Mouse (Mus musculus): ENCODE data around the gene Obsl1. TPM values are rescaled to one million over a fixed set of nuclear protein-coding genes. Genes with fewer than 3 reads are reported as not detected.

Obsl1 gene
- polyA plus RNA-seq, 1 experiment from 2014 or later: 22.6 TPM

DNA sequence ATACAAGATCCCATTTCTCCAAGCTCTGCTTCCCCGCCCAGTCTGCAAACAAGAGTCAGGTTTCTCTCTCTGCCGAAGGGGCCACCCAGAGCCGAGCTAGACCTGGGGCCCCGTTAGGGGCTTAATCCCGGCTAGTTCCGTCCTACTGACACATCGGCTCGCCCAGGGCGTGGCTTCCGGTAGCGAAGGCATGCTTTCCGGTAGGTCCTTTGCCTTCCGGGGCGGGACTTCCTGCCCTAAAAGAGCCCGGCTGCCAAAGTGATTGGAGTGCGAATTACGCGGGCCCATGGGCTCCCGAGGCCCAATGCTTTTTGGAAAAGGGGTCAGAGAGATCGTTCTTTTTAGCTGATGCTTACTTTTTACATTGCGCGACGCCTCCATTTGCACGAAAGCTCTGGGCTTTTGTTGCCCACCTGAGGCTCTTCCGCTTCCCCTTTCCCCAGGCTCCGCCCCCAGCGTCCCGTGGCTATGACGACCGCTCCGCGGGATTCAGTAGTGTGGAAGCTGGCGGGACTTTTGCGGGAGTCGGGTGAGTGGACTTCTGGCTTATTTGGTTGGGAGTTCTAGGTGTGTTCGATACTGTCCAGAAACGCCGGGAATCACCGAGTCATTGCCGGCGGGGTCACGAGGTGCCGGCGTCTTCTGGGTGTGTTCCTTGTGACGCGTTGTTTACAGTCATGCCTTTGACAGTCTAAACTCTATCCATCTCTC lies 15.2 kb upstream of the Obsl1 start, which contains the start of gene Stk11ip:
Stk11ip (plus strand) TSS at position 209 of the 711 bp plus-strand sequence.
- DNase-seq (ENCODE audit: low spot score): peak; percentile 92
- Histone ChIP-seq H3K4me3 (replicated peaks; ENCODE audit: low read length) (peak within 1 kb of the TSS; percentile 49), H3K36me3 (replicated peaks; ENCODE audit: control insufficient read depth, insufficient read depth) (peaks cover 12% of the 10 kb centered on the region), H3K9ac (peak within 1 kb of the TSS; percentile 35), H3K4me1 (replicated peaks; ENCODE audit: control insufficient read depth, insufficient read depth, low read length) (peaks cover 9% of the 10 kb centered on the region), H3K27me3 (ENCODE audit: control insufficient read depth, insufficient read depth, low read length) (no peaks in the 10 kb centered on the region), H3K4me2 (replicated peaks) (peak within 1 kb of the TSS; percentile 62), H3K9me3 (ENCODE audit: control insufficient read depth, low read length) (no peaks in the 10 kb centered on the region), H3K27ac (peak within 1 kb of the TSS; percentile 90)
- ATAC-seq (ENCODE audit: low FRiP score): peak; percentile 94
- under 1% methylated on average over 46 of the region's 46 CpGs for WGBS

DNA sequence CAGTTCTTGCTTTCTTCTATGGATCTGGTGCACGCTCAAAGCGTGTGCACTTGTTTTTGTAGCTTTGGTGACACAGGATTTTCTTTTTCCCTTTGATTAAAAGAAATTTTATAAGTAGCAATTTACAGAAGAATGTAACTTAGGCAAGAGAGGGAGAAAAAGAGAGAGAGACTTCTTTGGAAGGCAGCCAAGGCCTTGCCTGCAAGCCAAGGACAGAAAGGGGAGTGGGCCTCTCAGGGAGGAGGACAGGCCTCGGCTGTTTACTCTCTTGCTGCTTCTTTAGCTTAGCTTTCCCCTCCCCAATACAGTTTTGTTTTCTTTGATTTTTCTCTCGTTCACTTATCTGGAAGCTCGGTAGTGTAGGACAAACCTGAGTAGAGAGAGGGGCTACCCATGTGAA lies 13.3 kb upstream of the Obsl1 start:
- no peak for DNase-seq (ENCODE audit: low spot score)
- Histone ChIP-seq H3K4me3 (replicated peaks; ENCODE audit: low read length) (no peak overlapping the region), H3K27me3 (ENCODE audit: control insufficient read depth, insufficient read depth, low read length) (no peaks in the 10 kb centered on the region), H3K27ac (0 out of 2 replicates have a peak overlapping the region, but pooled peaks have one; percentile 3), H3K4me2 (replicated peaks) (no peak overlapping the region), H3K36me3 (replicated peaks; ENCODE audit: control insufficient read depth, insufficient read depth) (no peaks in the 10 kb centered on the region), H3K9me3 (ENCODE audit: control insufficient read depth, low read length) (no peaks in the 10 kb centered on the region), H3K9ac (no peak overlapping the region), H3K4me1 (replicated peaks; ENCODE audit: control insufficient read depth, insufficient read depth, low read length) (peaks cover 9% of the 10 kb centered on the region)
- 72% methylated on average over 5 of the region's 5 CpGs for WGBS
- no peak for ATAC-seq (ENCODE audit: low FRiP score)

GRCm38 (mm10) chr1:75518427-75518826 lies 12.2 kb upstream of the Obsl1 start:
- Histone ChIP-seq H3K36me3 (replicated peaks; ENCODE audit: control insufficient read depth, insufficient read depth) (no peaks in the 10 kb centered on the region), H3K27ac (no peak overlapping the region), H3K9ac (no peak overlapping the region), H3K27me3 (ENCODE audit: control insufficient read depth, insufficient read depth, low read length) (no peaks in the 10 kb centered on the region), H3K4me1 (replicated peaks; ENCODE audit: control insufficient read depth, insufficient read depth, low read length) (peaks cover 9% of the 10 kb centered on the region), H3K9me3 (ENCODE audit: control insufficient read depth, low read length) (no peaks in the 10 kb centered on the region), H3K4me2 (replicated peaks) (no peak overlapping the region), H3K4me3 (replicated peaks; ENCODE audit: low read length) (no peak overlapping the region)
- no peak for DNase-seq (ENCODE audit: low spot score)
- WGBS: 95% methylated on average over 4 of the region's 4 CpGs
- ATAC-seq (ENCODE audit: low FRiP score): no peak

GRCm38 (mm10) chr1:75517984-75518383 lies 11.7 kb upstream of the Obsl1 start:
- Histone ChIP-seq H3K27me3 (ENCODE audit: control insufficient read depth, insufficient read depth, low read length) (no peaks in the 10 kb centered on the region), H3K36me3 (replicated peaks; ENCODE audit: control insufficient read depth, insufficient read depth) (no peaks in the 10 kb centered on the region), H3K4me1 (replicated peaks; ENCODE audit: control insufficient read depth, insufficient read depth, low read length) (peaks cover 9% of the 10 kb centered on the region), H3K4me3 (replicated peaks; ENCODE audit: low read length) (no peak overlapping the region), H3K27ac (no peak overlapping the region), H3K9me3 (ENCODE audit: control insufficient read depth, low read length) (no peaks in the 10 kb centered on the region), H3K4me2 (replicated peaks) (no peak overlapping the region), H3K9ac (no peak overlapping the region)
- 65% methylated on average over 3 of the region's 4 CpGs for WGBS
- DNase-seq (ENCODE audit: low spot score): no peak
- no peak for ATAC-seq (ENCODE audit: low FRiP score)

DNA sequence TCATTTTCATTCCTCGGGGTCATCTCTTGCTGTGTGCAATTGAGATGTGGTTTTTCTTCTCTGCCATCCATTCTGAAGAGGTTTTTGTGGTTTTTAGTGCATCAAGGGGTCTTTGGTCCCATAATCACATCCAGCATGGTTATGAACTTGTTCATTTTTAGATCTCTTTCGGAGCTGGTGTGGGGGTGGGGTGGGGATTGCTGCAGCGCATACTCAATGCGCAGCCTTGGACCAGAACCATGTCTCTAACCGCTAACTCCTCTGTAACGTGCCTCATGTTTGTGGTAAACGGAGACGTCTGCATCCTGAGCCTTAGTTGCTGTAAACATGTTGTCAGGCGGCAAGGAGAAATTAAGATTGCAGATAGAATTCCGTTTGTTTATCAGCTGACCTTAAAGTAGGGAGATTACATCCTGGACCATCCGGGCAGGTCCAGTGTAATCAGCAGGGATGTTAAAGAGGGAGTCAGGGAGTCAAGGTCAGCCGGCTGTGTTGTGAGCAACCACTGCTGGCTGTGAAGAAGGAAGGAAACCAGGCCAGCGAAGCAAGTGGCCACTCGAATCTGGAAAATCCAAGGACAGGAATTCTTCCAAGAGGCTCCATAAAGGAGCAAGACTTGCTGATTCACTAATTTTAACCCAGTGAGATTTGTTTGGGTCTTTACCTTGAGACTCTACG lies 10.6 kb upstream of the Obsl1 start:
- WGBS: 80% methylated on average over 15 of the region's 15 CpGs
- no peaks in the 10 kb centered on the region for H3K36me3 ChIP-seq (replicated peaks; ENCODE audit: control insufficient read depth, insufficient read depth)
- H3K4me2 ChIP-seq (replicated peaks): no peak overlapping the region
- no peak overlapping the region for H3K9ac ChIP-seq
- no peak overlapping the region for H3K4me3 ChIP-seq (replicated peaks; ENCODE audit: low read length)
- no peak for DNase-seq (ENCODE audit: low spot score)
- H3K27ac ChIP-seq: no peak overlapping the region
- no peaks in the 10 kb centered on the region for H3K27me3 ChIP-seq (ENCODE audit: control insufficient read depth, insufficient read depth, low read length)
- ATAC-seq (ENCODE audit: low FRiP score): no peak
- peaks cover 5% of the 10 kb centered on the region for H3K4me1 ChIP-seq (replicated peaks; ENCODE audit: control insufficient read depth, insufficient read depth, low read length)
- H3K9me3 ChIP-seq (ENCODE audit: control insufficient read depth, low read length): no peaks in the 10 kb centered on the region

DNA sequence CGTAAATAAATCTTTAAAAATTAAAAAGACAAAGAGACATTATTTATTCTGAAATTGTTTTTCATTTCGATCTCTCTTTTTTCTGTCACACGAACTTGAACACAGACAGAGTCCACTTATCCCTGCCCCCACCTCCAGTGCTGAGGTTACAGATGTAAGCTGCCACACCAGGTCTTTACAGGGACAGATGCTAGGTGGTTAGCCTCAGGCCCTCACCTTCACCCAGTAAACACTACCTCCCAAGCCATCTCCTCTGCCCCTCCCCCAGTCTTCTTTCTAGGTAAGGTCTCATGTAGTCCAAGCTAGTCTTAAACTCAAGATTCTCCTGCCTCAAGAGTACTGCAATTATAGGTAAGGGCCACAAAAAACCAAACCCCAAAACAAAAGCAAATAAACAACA lies 6.3 kb upstream of the Obsl1 start:
- H3K27ac ChIP-seq: no peak overlapping the region
- H3K9me3 ChIP-seq (ENCODE audit: control insufficient read depth, low read length): no peaks in the 10 kb centered on the region
- H3K9ac ChIP-seq: no peak overlapping the region
- H3K27me3 ChIP-seq (ENCODE audit: control insufficient read depth, insufficient read depth, low read length): no peaks in the 10 kb centered on the region
- H3K4me1 ChIP-seq (replicated peaks; ENCODE audit: control insufficient read depth, insufficient read depth, low read length): no peaks in the 10 kb centered on the region
- 93% methylated on average over 3 of the region's 3 CpGs for WGBS
- DNase-seq (ENCODE audit: low spot score): no peak
- no peak overlapping the region for H3K4me2 ChIP-seq (replicated peaks)
- H3K4me3 ChIP-seq (replicated peaks; ENCODE audit: low read length): no peak overlapping the region
- no peak for ATAC-seq (ENCODE audit: low FRiP score)
- no peaks in the 10 kb centered on the region for H3K36me3 ChIP-seq (replicated peaks; ENCODE audit: control insufficient read depth, insufficient read depth)

GRCm38 (mm10) chr1:75511437-75512210 lies 5.4 kb upstream of the Obsl1 start:
- Histone ChIP-seq H3K27me3 (ENCODE audit: control insufficient read depth, insufficient read depth, low read length) (no peaks in the 10 kb centered on the region), H3K4me2 (replicated peaks) (no peak overlapping the region), H3K4me3 (replicated peaks; ENCODE audit: low read length) (no peak overlapping the region), H3K4me1 (replicated peaks; ENCODE audit: control insufficient read depth, insufficient read depth, low read length) (peaks cover 8% of the 10 kb centered on the region; the same call in 1 of the 2 replicates), H3K9ac (no peak overlapping the region), H3K36me3 (replicated peaks; ENCODE audit: control insufficient read depth, insufficient read depth) (no peaks in the 10 kb centered on the region), H3K27ac (no peak overlapping the region), H3K9me3 (ENCODE audit: control insufficient read depth, low read length) (no peaks in the 10 kb centered on the region)
- DNase-seq (ENCODE audit: low spot score) (no peak), ATAC-seq (ENCODE audit: low FRiP score) (no peak)
- WGBS: 62% methylated on average over 4 of the region's 4 CpGs

DNA sequence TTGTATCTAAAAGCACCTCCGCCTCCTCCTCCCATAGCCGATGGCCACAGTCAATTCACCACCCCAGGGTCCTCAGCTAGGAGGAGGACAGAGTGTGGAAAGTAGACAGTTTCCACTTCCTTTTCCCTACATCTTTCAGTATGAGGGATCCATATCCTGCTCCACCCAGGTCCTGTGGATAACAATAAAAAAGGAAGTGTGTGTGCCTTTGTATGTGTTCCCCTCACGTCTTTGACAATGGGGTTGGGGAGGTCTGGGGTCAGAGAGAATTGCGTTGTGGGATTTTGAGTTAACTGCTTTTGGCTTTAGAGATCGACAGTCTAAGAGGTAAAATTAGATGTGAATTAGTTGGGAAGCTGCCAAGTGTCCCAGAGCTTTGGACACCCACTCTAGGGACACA lies 3.9 kb upstream of the Obsl1 start:
- no peak for DNase-seq (ENCODE audit: low spot score)

GRCm38 (mm10) chr1:75509586-75509985 lies 3.3 kb upstream of the Obsl1 start:
- Histone ChIP-seq H3K27me3 (ENCODE audit: control insufficient read depth, insufficient read depth, low read length) (no peaks in the 10 kb centered on the region), H3K9me3 (ENCODE audit: control insufficient read depth, low read length) (no peaks in the 10 kb centered on the region), H3K27ac (no peak overlapping the region), H3K4me1 (replicated peaks; ENCODE audit: control insufficient read depth, insufficient read depth, low read length) (peaks cover 17% of the 10 kb centered on the region), H3K4me3 (replicated peaks; ENCODE audit: low read length) (no peak overlapping the region), H3K36me3 (replicated peaks; ENCODE audit: control insufficient read depth, insufficient read depth) (no peaks in the 10 kb centered on the region), H3K4me2 (replicated peaks) (no peak overlapping the region), H3K9ac (no peak overlapping the region)
- DNase-seq (ENCODE audit: low spot score): no peak
- WGBS: 54% methylated on average over 20 of the region's 20 CpGs
- ATAC-seq (ENCODE audit: low FRiP score): no peak

More for the DNA sequence above, 3.9 kb upstream of the Obsl1 start:
- Histone ChIP-seq H3K27me3 (ENCODE audit: control insufficient read depth, insufficient read depth, low read length) (no peaks in the 10 kb centered on the region), H3K27ac (no peak overlapping the region), H3K9ac (no peak overlapping the region), H3K4me2 (replicated peaks) (no peak overlapping the region), H3K4me1 (replicated peaks; ENCODE audit: control insufficient read depth, insufficient read depth, low read length) (peaks cover 11% of the 10 kb centered on the region; the same call in 1 of the 2 replicates), H3K4me3 (replicated peaks; ENCODE audit: low read length) (no peak overlapping the region), H3K36me3 (replicated peaks; ENCODE audit: control insufficient read depth, insufficient read depth) (no peaks in the 10 kb centered on the region), H3K9me3 (ENCODE audit: control insufficient read depth, low read length) (no peaks in the 10 kb centered on the region)
- WGBS: 74% methylated on average over 5 of the region's 5 CpGs
- ATAC-seq (ENCODE audit: low FRiP score): no peak
